Mouse (Mus musculus) testis, adult 2 months (tissue): Measurements from ENCODE around the gene Lats2. TPM values are rescaled to one million over a fixed set of nuclear protein-coding genes. Genes with fewer than 3 reads are reported as not detected.

ENCODE experiments used
- H3K27ac ChIP-seq: fragments of 200-500 bp; 2 replicates; pipeline ENCODE4 v1.5.1; 2012; ENCODE audit warnings: low read depth, low read length; ENCODE audit not compliant: control insufficient read depth, insufficient read depth
- H3K27me3 ChIP-seq: fragments of 200-500 bp; 2 replicates; pipeline ENCODE4 v1.6.1; 2012; ENCODE audit warnings: mild to moderate bottlenecking, low read length, moderate library complexity; ENCODE audit not compliant: control insufficient read depth, insufficient read depth
- H3K36me3 ChIP-seq: fragments of 200-500 bp; 2 replicates; pipeline ENCODE4 v1.6.1; 2012; ENCODE audit warnings: mild to moderate bottlenecking, low read length; ENCODE audit not compliant: control insufficient read depth, insufficient read depth
- H3K4me1 ChIP-seq: fragments of 200-500 bp; 2 replicates; pipeline ENCODE4 v1.6.1; 2012; ENCODE audit warnings: low read length; ENCODE audit not compliant: control insufficient read depth, insufficient read depth
- H3K4me3 ChIP-seq: fragments of 200-500 bp; 2 replicates; pipeline ENCODE4 v1.5.1; 2012; ENCODE audit warnings: low read depth, mild to moderate bottlenecking, low read length, moderate library complexity, mixed read lengths; ENCODE audit not compliant: control insufficient read depth
- CTCF ChIP-seq: fragments of 200-500 bp; IDR thresholded peaks from 2 replicates; pipeline ENCODE4 v1.5.1; 2012; ENCODE audit warnings: low read depth, mild to moderate bottlenecking, inconsistent platforms, low read length, moderate library complexity; ENCODE audit not compliant: control insufficient read depth, insufficient read depth, insufficient replicate concordance
- POLR2A ChIP-seq: fragments of 200-500 bp; IDR thresholded peaks from 2 replicates; pipeline ENCODE4 v1.6.1; 2012; ENCODE audit warnings: low read depth, mild to moderate bottlenecking, inconsistent platforms, low read length, moderate library complexity; ENCODE audit not compliant: control insufficient read depth
- polyA plus RNA-seq: library from polyadenylated mRNA; depleted of rRNA; stranded (reverse); fragments of >200 nt; gene quantifications from 2 replicates; pipeline ENCODE4 v1.2.3, GENCODE M21; 2012

Lats2 gene
- polyA plus RNA-seq, 1 experiment = 74.4 TPM

DNA sequence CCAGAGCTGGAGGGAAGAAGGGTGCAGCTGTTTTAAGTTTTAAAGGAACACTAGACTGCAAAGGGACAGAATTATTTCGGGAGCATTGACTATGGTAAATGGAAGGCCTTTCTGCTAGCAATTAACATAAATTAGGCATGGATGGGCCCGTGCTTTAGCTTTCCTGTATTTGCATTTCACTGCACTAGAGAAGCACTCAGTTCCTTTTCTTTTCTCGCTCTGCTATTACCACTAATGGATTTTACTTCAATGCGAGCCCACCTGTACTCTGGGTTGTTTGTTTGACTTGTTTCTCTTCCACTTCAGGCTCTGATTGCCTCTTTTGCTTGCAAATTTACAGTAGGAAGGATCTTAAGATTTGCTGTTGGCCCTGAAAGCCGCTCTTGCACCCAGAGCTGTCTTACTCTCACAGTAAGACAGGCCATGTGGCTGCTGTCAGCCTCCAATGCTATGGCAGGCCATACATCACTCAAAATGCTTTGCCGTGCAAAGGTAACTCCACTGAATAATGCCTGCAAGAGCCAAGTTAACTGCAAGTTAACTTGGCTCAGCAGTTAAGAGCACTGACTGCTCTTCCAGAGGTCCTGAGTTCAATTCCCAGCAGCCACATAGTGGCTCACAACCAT, 25.4 kb downstream of the Lats2 start:
- H3K4me3 ChIP-seq = no peak overlapping the region
- H3K4me1 ChIP-seq = no peaks in the 10 kb centered on the region; the same call in 1 of the 2 replicates
- no peak overlapping the region for H3K27ac ChIP-seq
- no peaks in the 10 kb centered on the region for H3K36me3 ChIP-seq
- no peak for TF ChIP-seq CTCF
- no peak for TF ChIP-seq POLR2A
- no peaks in the 10 kb centered on the region for H3K27me3 ChIP-seq

GRCm38 (mm10) chr14:57730527-57730926, 27.7 kb downstream of the Lats2 start:
- no peak overlapping the region for H3K27ac ChIP-seq

GRCm38 (mm10) chr14:57729975-57730499, 28.2 kb downstream of the Lats2 start:
- Histone ChIP-seq H3K36me3 (no peaks in the 10 kb centered on the region), H3K27me3 (no peaks in the 10 kb centered on the region)

More at GRCm38 (mm10) chr14:57730527-57730926, 27.7 kb downstream of the Lats2 start:
- TF ChIP-seq POLR2A = no peak
- no peak for TF ChIP-seq CTCF
- H3K4me1 ChIP-seq = no peaks in the 10 kb centered on the region; the same call in 1 of the 2 replicates
- no peaks in the 10 kb centered on the region for H3K27me3 ChIP-seq
- H3K36me3 ChIP-seq = no peaks in the 10 kb centered on the region
- H3K4me3 ChIP-seq = no peak overlapping the region

GRCm38 (mm10) chr14:57729364-57729763, 28.8 kb downstream of the Lats2 start:
- Histone ChIP-seq H3K36me3 (no peaks in the 10 kb centered on the region), H3K4me1 (no peaks in the 10 kb centered on the region; the same call in 1 of the 2 replicates), H3K27ac (no peak overlapping the region), H3K4me3 (no peak overlapping the region), H3K27me3 (no peaks in the 10 kb centered on the region)
- TF ChIP-seq POLR2A (no peak), CTCF (no peak)

More at GRCm38 (mm10) chr14:57729975-57730499, 28.2 kb downstream of the Lats2 start:
- TF ChIP-seq POLR2A (no peak), CTCF (no peak)
- no peaks in the 10 kb centered on the region; the same call in 1 of the 2 replicates for H3K4me1 ChIP-seq
- no peak overlapping the region for H3K27ac ChIP-seq
- no peak overlapping the region for H3K4me3 ChIP-seq

- no peak overlapping the region for H3K27ac ChIP-seq
- no peaks in the 10 kb centered on the region for H3K36me3 ChIP-seq
- TF ChIP-seq CTCF (peak; percentile 80; the same call in 1 of the 2 replicates), POLR2A (no peak)
- H3K4me3 ChIP-seq = no peak overlapping the region
- H3K27me3 ChIP-seq = no peaks in the 10 kb centered on the region
- H3K4me1 ChIP-seq = no peaks in the 10 kb centered on the region; the same call in 1 of the 2 replicates
Observed at GRCm38 (mm10) chr14:57726172-57726571, 32.0 kb downstream of the Lats2 start.

- TF ChIP-seq CTCF (no peak), POLR2A (no peak)
- Histone ChIP-seq H3K27ac (no peak overlapping the region), H3K27me3 (no peaks in the 10 kb centered on the region), H3K4me1 (no peaks in the 10 kb centered on the region), H3K36me3 (no peaks in the 10 kb centered on the region), H3K4me3 (no peak overlapping the region)
Observed at GRCm38 (mm10) chr14:57724473-57724872, 33.7 kb downstream of the Lats2 start.

GRCm38 (mm10) chr14:57718245-57718644, 39.9 kb downstream of the Lats2 start:
- Histone ChIP-seq H3K27me3 (no peaks in the 10 kb centered on the region), H3K27ac (no peak overlapping the region), H3K4me1 (0 out of 2 replicates have a peak, but pooled peaks cover 2% of the 10 kb centered on the region), H3K36me3 (no peaks in the 10 kb centered on the region), H3K4me3 (no peak overlapping the region)
- no peak for TF ChIP-seq POLR2A
- TF ChIP-seq CTCF = no peak
